Mouse (Mus musculus): ENCODE measurements around the gene Prdx1. TPM values are rescaled to one million over a fixed set of nuclear protein-coding genes. Genes with fewer than 3 reads are reported as not detected.

Gene Prdx1
- total RNA-seq, 1 experiment from 2014 or later = 323 TPM

- 0 out of 2 replicates have a peak, but pooled peaks have one; percentile 44 for ATAC-seq (replicated peaks; ENCODE audit: insufficient number of reproducible peaks, low FRiP score, low TSS enrichment, poor library complexity, severe bottlenecking)
Measured at GRCm38 (mm10) chr4:116719396-116719795, 34.1 kb downstream of the Prdx1 start.

GRCm38 (mm10) chr4:116720343-116721097 lies 35.2 kb downstream of the Prdx1 start, which contains the start of gene Tesk2:
TSS of gene Tesk2 (plus strand) at chr4:116720948.
- ATAC-seq (replicated peaks; ENCODE audit: insufficient number of reproducible peaks, low FRiP score, low TSS enrichment, poor library complexity, severe bottlenecking) = peak; percentile 98

GRCm38 (mm10) chr4:116721098-116721628 lies 35.8 kb downstream of the Prdx1 start:
- 0 out of 2 replicates have a peak, but pooled peaks have one; percentile 3 for ATAC-seq (replicated peaks; ENCODE audit: insufficient number of reproducible peaks, low FRiP score, low TSS enrichment, poor library complexity, severe bottlenecking)

GRCm38 (mm10) chr4:116722230-116722629 lies 36.9 kb downstream of the Prdx1 start:
- ATAC-seq (replicated peaks; ENCODE audit: insufficient number of reproducible peaks, low FRiP score, low TSS enrichment, poor library complexity, severe bottlenecking) = no peak

GRCm38 (mm10) chr4:116725444-116725843 lies 40.1 kb downstream of the Prdx1 start:
- ATAC-seq (replicated peaks; ENCODE audit: insufficient number of reproducible peaks, low FRiP score, low TSS enrichment, poor library complexity, severe bottlenecking) = no peak

GRCm38 (mm10) chr4:116727401-116727800 lies 42.1 kb downstream of the Prdx1 start:
- ATAC-seq (replicated peaks; ENCODE audit: insufficient number of reproducible peaks, low FRiP score, low TSS enrichment, poor library complexity, severe bottlenecking) = no peak

- ATAC-seq (replicated peaks; ENCODE audit: insufficient number of reproducible peaks, low FRiP score, low TSS enrichment, poor library complexity, severe bottlenecking) = no peak
Measured at GRCm38 (mm10) chr4:116729532-116729931, 44.2 kb downstream of the Prdx1 start.

GRCm38 (mm10) chr4:116731077-116731476 lies 45.7 kb downstream of the Prdx1 start:
- no peak for ATAC-seq (replicated peaks; ENCODE audit: insufficient number of reproducible peaks, low FRiP score, low TSS enrichment, poor library complexity, severe bottlenecking)

GRCm38 (mm10) chr4:116732355-116732754 lies 47.0 kb downstream of the Prdx1 start:
- ATAC-seq (replicated peaks; ENCODE audit: insufficient number of reproducible peaks, low FRiP score, low TSS enrichment, poor library complexity, severe bottlenecking) = no peak

GRCm38 (mm10) chr4:116734996-116735395 lies 49.7 kb downstream of the Prdx1 start:
- no peak for ATAC-seq (replicated peaks; ENCODE audit: insufficient number of reproducible peaks, low FRiP score, low TSS enrichment, poor library complexity, severe bottlenecking)

GRCm38 (mm10) chr4:116738972-116739751 lies 53.8 kb downstream of the Prdx1 start:
- no peak for ATAC-seq (replicated peaks; ENCODE audit: insufficient number of reproducible peaks, low FRiP score, low TSS enrichment, poor library complexity, severe bottlenecking)

- ATAC-seq (replicated peaks; ENCODE audit: insufficient number of reproducible peaks, low FRiP score, low TSS enrichment, poor library complexity, severe bottlenecking) = no peak
Measured at GRCm38 (mm10) chr4:116749750-116750149, 64.4 kb downstream of the Prdx1 start.

Other genes starting within 250 kb of the Prdx1 start
- 3.7 to 11.7 TPM (median 7.4 TPM) in 3 replicates for gene Mast2, start 221.4 kb upstream of the Prdx1 start, total RNA-seq (2017)
- 5.8 to 13.2 TPM (median 10.0 TPM) in 3 replicates for gene Ipp, start 178.0 kb upstream of the Prdx1 start, total RNA-seq (2017)
- 3.7 to 7.1 TPM (median 5.7 TPM) in 3 replicates for gene Tmem69, start 129.6 kb upstream of the Prdx1 start, total RNA-seq (2017)
- gene Gpbp1l1, start 127.9 kb upstream of the Prdx1 start, total RNA-seq (2017) = 102 to 158 TPM (median 148 TPM) in 3 replicates
- 4.8 to 9.3 TPM (median 5.5 TPM) in 3 replicates for gene Ccdc17, start 88.9 kb upstream of the Prdx1 start, total RNA-seq (2017)
- gene Nasp, start 57.6 kb upstream of the Prdx1 start, total RNA-seq (2017) = 146 to 159 TPM (median 150 TPM) in 3 replicates
- gene Akr1a1, start 33.9 kb upstream of the Prdx1 start, total RNA-seq (2017) = 380 to 470 TPM (median 418 TPM) in 3 replicates
- 1.6 to 3.3 TPM (median 2.4 TPM) in 3 replicates for gene Mmachc, start 22.9 kb downstream of the Prdx1 start, total RNA-seq (2017)
- gene Ccdc163, start 23.0 kb downstream of the Prdx1 start, total RNA-seq (2017) = 4.7 to 14.7 TPM (median 10.7 TPM) in 3 replicates
- gene Tesk2, start 35.4 kb downstream of the Prdx1 start, total RNA-seq (2017) = 3.6 to 9.1 TPM (median 5.9 TPM) in 3 replicates
- 32.9 to 53.5 TPM (median 37.8 TPM) in 3 replicates for gene Toe1, start 122.1 kb downstream of the Prdx1 start, total RNA-seq (2017)
- gene Mutyh, start 122.2 kb downstream of the Prdx1 start, total RNA-seq (2017) = 3.2 to 8.0 TPM (median 4.5 TPM) in 3 replicates
- gene Hpdl, start 136.2 kb downstream of the Prdx1 start, total RNA-seq (2017) = not detected in 3 replicates
- 0.10 to 0.19 TPM in 2 of 3 replicates, not detected in the other for gene Zswim5, start 191.8 kb downstream of the Prdx1 start, total RNA-seq (2017)